Mouse (Mus musculus): ENCODE data around the gene Sox1.

Sox1 gene

DNA sequence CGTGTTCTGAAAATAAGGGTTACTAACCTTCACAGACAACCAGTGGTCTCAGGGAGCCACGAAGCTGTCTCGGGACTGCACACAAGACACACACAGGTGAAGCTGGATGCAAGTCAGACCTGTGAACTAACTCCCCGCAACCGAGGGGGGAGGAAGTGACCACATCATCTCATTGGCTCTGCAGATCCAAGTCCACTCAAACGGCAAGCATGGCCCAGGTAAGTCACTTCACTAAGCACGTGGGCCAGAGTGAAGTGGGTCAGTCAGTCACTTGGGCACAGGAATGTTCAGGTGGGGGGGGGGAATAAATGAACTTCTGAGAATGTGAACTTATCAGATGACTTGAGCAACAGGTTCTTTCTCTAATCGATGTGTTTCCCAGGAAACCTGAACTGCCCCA, 30.8 kb downstream of the Sox1 start:
- DNase-seq (ENCODE audit: low spot score), result no peak

DNA sequence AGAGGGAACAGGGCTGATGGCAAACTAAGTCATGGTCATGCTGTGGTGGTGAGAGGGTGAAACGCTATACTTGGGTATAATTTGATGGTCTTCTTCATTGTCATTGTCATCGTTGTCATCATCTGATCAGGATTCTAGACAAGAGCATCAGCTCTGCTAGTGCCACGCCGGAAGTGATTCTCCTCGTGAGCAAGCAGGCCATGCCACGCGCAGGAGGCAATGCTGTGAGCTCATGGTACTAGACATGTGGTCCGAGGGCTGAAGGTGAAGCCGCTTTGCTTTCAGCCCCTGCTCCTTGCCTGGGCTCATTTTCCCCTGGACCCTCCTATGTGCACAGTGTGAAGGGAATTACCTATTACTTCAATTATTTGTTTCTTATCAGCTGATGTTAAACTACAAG, 32.3 kb downstream of the Sox1 start:
- DNase-seq (ENCODE audit: low spot score), result no peak

DNA sequence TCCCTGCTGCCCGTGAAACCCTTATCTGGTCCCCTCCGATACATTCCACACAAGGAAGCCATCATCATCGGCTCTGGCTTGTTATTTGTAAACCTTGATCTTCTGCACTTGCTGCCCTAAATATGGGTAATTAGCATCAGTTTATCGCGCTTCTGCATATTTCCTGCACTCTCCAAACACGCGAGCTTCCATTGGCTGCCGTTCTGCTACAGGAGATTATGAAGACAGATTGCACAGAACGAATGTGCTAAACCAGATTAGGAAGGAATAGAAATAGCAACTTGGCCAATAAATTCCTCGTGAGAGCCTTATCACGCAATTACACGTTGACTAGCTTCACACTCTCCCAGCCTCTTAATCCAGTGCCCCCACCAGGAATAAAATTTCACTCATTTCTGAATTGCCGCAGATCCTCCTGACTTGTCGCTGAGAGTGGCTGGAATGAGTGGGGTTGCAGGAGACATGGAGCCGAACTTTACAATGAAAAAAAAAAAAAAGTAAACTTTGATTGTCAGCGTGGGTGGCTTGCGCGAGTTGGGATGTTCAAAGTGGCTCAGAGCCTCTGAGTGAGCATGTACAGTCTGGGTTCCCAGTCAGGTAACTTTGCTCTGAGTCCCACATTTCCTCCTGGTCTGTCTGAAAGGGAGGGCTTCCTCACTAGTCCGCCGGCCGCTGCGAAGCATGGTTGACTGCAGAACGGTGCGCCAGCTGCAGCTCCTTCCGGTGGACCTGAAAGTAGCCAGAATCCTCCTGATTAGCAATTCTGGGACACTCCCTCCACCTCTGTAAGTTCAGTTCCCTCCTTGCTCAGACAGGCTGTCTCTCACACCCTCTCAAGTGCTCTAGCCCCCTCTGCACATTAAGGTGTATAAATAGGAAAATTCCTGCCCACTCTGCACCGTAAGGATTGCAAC, 33.0 kb downstream of the Sox1 start:
- DNase-seq (ENCODE audit: low spot score), result no peak

DNA sequence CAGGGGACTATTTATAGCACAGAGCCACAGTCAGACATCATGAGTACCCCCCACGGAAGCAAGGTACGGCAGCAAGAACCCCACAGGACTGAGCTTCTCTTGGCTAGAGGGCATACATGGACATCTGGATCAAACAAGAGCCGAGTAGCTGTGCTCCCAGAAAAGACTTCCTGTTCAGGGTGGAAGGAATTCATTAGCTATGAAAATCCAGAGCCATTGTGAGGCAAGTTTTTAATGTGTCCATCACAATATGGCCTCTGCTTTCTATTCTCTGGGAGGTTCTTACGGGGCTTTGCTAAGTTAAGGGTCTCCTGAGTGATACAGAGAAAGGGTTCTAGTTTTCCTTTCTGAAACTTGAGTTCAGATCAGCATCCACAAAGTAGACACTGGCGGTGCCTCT, 33.8 kb downstream of the Sox1 start:
- no peak for DNase-seq (ENCODE audit: low spot score)

DNA sequence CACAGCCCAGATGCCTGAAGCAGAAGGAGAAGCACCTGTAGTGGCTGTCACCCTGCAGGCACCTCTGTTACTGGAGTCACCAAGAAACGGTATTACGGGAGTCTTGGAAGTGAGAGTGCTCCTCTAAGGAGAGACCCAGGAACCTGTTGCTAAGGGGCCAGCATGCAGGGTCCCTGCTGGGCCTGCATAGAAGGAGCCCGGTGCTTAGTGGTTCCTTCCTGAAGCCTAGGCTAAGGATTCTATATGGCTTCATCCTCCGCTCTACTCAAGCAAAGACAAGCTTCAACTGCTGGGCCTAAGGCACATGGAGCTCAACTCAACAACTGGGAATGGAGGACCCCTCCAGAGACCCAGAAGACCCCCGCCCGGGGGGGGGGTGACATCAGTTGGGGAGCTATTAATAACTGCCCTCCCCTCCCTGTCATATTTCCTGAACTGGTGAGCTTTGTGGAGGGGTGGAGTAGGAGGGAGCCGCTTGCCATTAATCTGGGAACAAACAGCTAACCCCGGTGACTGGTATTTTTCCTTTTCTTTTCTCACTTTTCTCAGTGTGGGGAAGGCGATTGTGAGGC, 34.6 kb downstream of the Sox1 start:
- DNase-seq (ENCODE audit: low spot score), result no peak

DNA sequence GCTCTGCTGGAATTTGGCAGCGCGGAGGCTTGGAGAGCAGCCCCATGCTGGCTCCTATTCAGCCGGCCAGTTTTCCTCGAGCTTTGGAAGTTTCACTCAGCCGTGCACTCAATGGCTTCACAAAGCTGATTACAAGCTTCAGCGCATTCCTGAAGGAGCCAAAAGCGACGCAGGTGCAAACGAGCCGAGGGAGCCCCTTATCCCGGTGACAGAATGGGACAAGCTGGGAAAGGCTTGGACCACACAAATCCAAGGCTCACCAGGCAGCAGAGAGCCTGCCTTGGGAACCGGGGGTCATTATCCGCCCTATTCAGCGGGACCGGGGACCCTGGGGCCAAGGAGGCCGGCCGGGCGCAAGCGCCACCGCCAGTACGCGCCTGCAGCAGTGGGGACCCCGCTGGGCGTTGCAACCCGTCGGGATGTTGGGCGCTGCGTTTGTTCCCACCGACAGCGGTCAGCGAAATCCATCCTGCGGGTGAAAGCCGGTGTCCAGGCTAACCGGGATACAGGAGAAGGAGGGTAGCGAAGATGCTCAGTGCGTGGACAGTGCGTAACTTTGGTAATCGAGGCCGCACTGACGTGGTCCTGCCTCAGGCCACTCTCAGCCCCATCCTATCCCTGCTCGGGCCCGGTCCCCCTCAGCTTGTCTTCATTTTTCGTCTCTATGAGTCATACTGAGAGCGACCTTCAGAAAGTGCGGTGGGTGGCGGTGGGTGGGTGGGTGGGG, 35.2 kb downstream of the Sox1 start:
- peak; percentile 41 for DNase-seq (ENCODE audit: low spot score)

DNA sequence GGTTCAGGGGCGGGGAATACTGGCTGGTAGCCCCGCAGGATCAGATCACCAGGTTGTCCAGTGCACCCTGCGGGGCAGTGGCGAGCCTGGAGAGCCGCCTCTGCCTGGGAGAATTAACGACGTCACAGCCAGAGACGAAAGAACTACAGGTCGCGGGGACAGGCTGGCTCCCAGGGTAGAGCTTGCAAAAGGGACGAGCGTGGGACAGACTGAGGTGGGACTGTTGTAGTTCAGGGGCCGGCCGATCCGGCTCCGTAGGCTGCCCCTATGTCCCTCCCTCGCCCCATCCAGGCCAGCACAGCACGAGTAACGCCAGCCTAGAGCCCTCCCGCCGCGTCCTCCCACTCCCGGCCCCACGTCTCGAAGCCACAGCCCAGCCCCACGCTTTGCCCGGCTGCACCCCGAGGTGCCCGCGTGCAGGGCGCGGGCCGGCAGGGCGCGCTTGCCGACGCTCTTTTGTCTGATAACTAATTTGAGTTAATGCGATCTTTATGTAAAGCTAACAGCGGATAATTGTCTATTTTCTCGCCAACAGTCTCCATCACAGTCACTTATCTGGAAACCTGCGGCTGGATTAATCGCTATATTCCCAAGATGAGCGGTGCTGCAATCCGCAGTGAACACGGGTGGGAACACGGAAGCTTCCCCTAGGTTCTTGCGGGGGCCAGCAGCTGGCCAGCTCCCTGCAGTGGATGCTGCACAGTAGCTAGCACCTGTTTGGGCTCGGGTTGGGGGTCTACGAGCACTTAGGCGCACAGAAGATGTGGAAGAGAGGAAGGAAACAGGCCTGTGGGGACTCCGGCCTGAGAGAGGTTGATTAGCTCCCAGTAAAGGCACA, 36.0 kb downstream of the Sox1 start:
- no peak for DNase-seq (ENCODE audit: low spot score)

DNA sequence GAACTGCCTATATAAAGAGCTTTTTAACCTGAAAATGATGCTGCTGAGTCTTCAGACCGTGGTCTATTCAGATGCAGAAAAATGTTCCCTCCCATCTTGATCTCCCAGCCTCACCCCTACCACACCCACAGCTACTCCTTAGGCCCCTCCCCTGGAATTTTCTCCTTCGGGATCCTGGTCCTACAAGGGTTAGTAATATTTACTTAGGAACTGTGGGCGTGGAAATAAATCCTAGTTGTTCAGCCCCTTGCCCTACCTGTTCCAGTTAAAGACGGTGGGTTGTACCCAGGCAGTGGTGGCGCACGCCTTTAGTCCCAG, 36.6 kb downstream of the Sox1 start:
- no peak for DNase-seq (ENCODE audit: low spot score)

DNA sequence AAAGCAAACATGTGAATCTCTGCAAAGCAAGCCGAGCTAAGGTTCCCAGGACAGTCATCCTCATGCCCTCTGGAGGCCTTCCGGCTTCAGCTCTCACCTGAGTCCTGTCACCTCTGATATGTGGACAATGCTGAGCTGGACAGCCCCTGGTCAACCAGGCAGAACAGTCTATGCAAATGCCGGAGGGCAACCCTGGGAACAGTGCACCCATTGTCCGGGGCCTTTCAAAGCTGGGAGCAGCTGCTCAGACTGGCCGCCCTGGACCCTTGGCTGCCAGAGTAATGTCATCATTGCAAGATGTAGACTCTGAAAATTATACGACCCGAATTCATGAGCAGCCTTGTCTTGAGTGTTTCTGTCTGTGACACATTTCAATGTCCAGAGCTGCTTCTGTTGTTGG, 37.5 kb downstream of the Sox1 start:
- no peak for DNase-seq (ENCODE audit: low spot score)

DNA sequence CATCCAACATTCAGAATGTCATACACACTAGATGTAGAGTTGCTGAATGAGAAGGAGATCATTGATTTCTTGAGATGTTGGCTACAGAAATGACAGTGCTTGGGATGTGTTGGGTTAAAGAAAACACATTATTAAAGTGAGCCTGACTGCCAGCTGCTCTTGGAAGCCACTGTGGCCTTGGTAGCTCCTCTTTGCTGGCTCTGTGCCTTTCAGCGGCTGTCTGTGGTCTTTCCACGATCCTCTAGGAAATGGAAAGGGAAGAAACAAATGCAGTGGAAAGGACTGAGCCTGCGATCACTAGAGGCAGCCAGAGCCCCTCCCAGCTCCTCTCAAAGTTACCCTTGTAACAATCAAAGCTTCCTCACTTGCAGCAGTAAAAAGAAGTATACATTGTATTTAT, 39.7 kb downstream of the Sox1 start:
- no peak for DNase-seq (ENCODE audit: low spot score)

DNA sequence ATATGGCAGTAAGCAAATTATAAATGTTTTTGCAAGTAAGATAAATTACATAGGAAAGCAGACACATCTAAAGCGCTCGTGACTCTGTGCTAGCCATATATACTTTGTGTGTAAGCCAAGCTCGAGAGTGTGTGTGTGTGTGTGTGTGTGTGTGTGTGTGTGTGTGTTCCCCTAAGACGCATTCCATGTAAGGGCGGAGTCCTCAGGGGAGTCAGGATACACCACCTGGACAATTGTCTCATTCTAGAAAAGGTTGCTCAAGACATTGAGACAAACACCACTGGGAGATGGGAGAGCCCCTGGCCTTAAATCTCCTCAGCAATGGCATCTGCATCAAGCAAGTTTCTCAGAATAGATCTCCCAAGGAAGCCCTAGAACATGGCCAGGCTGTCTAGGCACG, 42.9 kb downstream of the Sox1 start:
- DNase-seq (ENCODE audit: low spot score), result no peak

DNA sequence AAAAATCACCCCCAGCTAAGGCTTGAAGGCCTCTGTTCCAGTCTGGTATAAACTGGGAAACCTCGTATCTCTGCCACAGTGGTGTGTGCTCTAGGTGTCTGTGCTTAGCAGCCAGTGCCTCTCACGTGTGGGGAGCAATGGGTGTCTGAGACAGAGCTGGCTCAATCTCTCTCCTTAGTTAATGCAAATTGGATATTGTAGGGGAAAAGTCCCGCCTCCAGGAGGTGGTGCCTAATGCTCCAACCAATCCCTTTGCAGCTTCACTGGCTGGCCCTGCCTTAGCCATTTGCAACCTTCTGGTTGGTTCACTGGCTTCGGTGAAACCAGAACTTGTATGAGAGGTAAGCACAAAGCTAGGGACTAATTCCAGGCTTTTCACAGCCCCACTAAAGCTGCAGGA, 43.9 kb downstream of the Sox1 start:
- no peak for DNase-seq (ENCODE audit: low spot score)

DNA sequence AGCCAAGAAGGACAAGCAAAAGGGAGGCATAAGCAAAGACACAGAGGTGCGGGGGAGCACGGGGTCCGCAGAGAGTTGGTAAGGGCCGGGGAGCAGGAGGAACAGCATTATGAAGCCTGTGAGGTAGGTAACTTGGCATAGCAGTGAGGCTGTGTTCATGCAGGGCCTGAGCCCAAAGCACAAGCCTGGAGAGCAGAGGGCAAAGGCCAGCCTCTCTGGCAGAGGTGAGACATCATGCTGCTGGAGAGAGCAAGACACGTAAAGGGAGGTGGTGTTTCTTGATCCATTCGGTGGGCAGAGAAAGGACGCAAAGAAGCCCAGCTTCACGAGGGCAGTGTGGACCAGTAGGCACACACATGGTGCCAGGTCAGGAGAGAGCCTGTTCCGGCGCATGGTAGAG, 44.8 kb downstream of the Sox1 start:
- DNase-seq (ENCODE audit: low spot score), result no peak

DNA sequence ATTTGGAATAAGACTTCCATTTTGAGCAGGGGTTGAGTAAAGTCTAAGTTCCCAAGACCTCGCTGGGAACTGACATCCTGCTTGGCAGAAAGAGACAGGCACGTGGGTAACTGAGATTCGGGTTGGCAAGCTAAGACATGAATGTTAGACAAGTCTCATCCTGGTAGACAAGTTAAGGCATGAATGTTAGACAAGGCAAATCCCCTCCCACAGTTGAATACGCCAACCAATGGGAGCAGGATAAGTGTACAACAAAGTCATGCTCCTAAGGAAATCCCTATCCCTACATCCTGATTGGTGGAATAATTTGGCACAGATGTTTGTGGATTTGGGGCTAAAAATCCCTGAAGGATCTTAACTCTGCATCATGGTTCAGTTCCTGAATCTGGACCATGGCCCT, 45.9 kb downstream of the Sox1 start:
- DNase-seq (ENCODE audit: low spot score), result no peak

DNA sequence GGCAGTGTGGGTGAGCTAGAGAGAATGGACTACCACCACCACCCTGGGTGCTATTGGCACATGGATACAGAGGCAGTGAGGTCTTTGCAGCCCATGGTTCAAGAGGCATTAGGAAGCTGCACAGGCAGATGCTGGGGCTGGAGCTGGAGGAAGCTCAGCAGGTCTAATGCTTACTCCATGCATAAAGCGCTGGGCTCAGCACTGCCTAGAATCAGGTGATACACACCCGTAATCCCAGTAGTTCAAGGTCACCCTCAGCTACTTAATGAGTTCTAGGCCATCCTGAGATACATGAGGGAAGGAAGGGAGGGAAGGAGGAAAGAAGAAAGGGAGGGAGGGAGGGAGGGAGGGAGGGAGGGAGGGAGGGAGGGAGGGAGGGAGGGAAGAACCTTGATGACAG, 50.2 kb downstream of the Sox1 start:
- DNase-seq (ENCODE audit: low spot score), result no peak

DNA sequence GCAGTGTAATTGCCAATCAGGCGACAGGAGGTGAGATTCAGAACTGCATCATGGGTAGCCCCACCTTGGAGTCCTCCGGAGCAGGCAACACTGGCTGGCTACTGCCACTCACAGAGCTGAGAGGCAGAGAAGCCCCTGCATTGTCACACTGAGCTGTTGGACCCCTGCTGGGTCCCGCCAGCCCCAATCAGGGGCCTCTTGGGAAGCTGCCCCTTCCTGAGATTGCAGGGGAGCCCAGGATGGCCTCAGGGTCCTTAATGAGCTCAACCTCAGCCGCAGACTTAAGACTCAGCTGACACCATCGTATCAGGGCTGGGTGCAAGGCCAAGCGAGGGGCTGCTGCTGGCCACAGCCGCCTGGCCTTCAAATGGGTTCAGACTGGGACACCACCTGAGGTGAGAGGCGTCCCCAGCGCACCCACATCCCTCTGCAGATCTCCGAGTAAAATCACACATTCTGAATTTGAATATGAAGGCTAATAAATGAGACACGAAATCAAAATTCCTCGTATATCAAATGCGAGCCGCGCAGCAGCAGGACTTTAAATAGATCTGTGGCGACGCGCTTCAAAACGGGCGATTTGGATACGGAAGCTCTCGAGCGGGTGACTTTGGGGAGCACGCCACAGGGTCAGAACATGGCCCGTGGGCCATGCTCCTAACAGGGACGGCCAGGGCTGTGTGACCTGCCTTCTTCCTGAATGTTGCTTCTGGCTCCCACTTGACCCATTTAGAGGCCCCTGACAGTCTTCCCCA, 51.0 kb downstream of the Sox1 start:
- no peak for DNase-seq (ENCODE audit: low spot score)
